Mouse (Mus musculus) hindbrain, embryonic 11.5 days (tissue): ENCODE data around the gene Shisa7. TPM values are rescaled to one million over a fixed set of nuclear protein-coding genes. Genes with fewer than 3 reads are reported as not detected.
A peak's percentile ranks its signal among the peaks of the same experiment; 100 is the strongest.
"Not testable (repeated sequence)": the region's sequence is repeated elsewhere in the genome, so short reads cannot be mapped to it uniquely, and the experiment has no call there.

ENCODE experiments used
- ATAC-seq: fragments of 200-750 bp; cut with Nextera tagmentation; 2 replicates; pipeline ENCODE4 v1.8.0; 2017; ENCODE audit warnings: mild to moderate bottlenecking, moderate TSS enrichment, moderate library complexity; ENCODE audit not compliant: low FRiP score
- DNase-seq: peaks from one replicate; pipeline ENCODE4 v3.0.0-alpha.2; 2015; ENCODE audit warnings: low spot score
- H3K27ac ChIP-seq: fragments of 300-500 bp; sonication (generic); 2 replicates; pipeline ENCODE4 v1.5.1; 2014; ENCODE audit warnings: mild to moderate bottlenecking, low read depth, low read length
- H3K27me3 ChIP-seq: fragments of 300-500 bp; sonication (generic); 2 replicates; pipeline ENCODE4 v1.6.1; 2014; ENCODE audit warnings: mild to moderate bottlenecking, low read length, moderate library complexity, mixed read lengths; ENCODE audit not compliant: control insufficient read depth, insufficient read depth
- H3K36me3 ChIP-seq: fragments of 300-500 bp; sonication (generic); 2 replicates; pipeline ENCODE4 v1.6.1; 2014; ENCODE audit warnings: mild to moderate bottlenecking, low read length, moderate library complexity, mixed read lengths; ENCODE audit not compliant: control insufficient read depth, insufficient read depth
- H3K4me1 ChIP-seq: fragments of 300-500 bp; sonication (generic); replicated peaks from 2 replicates; pipeline ENCODE4 v1.6.1; 2014; ENCODE audit warnings: low read length, mixed read lengths; ENCODE audit not compliant: control insufficient read depth, insufficient read depth
- H3K4me2 ChIP-seq: fragments of 300-500 bp; sonication (generic); replicated peaks from 2 replicates; pipeline ENCODE4 v1.6.1; 2014; ENCODE audit warnings: mild to moderate bottlenecking, low read depth, low read length
- H3K4me3 ChIP-seq: fragments of 300-500 bp; sonication (generic); 2 replicates; pipeline ENCODE4 v1.5.1; 2014; ENCODE audit warnings: low read depth, low read length
- H3K9ac ChIP-seq: fragments of 300-500 bp; sonication (generic); 2 replicates; pipeline ENCODE4 v1.6.1; 2014; ENCODE audit warnings: low read depth, low read length
- H3K9me3 ChIP-seq: fragments of 300-500 bp; sonication (generic); 2 replicates; pipeline ENCODE4 v1.6.1; 2016; ENCODE audit warnings: low read length; ENCODE audit not compliant: control insufficient read depth
- WGBS: fragments of 180-500 bp; shearing (Covaris S2); extraction: QIAGEN DNeasy Blood & Tissue Kit; methylation state at CpG from one replicate; pipeline ENCODE4 v1.1.7; 2014; 5-methylcytosine and 5-hydroxymethylcytosine counted together
- polyA plus RNA-seq: library from polyadenylated mRNA; unstranded; fragments of >200 nt; fragmentation: Nextera tagmentation; extraction: Ambion mirVana; gene quantifications from 2 replicates; pipeline ENCODE4 v1.2.1, GENCODE M21; 2014

The Shisa7 gene
- polyA plus RNA-seq, 1 experiment from 2014 or later = 4.1 TPM

DNA sequence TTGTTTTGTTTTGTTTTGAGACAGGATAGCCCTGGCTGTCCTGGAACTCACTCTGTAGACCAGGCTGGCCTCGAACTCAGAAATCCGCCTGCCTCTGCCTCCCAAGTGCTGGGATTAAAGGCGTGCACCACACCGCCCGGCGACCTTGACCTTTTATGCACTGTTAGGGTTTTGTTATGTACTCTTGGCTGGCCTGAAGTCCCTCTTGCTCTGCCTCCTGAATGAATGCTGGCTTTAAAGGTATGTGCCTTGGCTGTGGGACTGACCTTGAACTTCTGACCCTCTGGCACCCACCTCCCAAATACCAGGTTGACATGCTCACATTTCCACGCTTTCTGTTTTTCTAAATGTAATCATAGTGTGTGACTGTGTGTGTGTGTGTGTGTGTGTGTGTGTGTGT, 23.6 kb downstream of the Shisa7 start:
- not testable (repeated sequence) for H3K27ac ChIP-seq, H3K4me2 ChIP-seq, DNase-seq, H3K4me3 ChIP-seq, H3K9ac ChIP-seq, H3K4me1 ChIP-seq, ATAC-seq, H3K9me3 ChIP-seq, H3K27me3 ChIP-seq, H3K36me3 ChIP-seq
- 93% methylated on average over 7 of the region's 7 CpGs for WGBS

DNA sequence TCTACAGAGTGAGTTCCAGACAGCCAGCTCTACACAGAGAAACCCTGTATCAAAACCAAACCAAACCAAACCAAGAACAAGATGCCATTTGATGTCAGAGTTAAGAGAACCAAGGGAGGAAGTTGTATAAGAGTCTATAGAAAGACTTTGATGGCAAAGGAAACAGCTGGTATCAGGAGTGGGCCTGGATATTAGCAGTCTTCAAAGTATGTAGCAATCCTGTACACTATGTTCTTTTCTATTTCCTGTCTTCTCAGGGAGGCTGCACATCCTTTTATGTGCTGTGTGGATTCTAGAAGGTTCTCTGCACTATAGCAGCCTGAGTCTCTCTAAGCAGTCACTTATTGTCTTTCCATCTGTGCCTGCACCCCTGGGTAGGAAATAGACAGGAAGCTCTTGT, 27.9 kb downstream of the Shisa7 start:
- Histone ChIP-seq H3K36me3 (no peaks in the 10 kb centered on the region), H3K4me2 (no peak overlapping the region), H3K4me1 (no peaks in the 10 kb centered on the region), H3K9me3 (no peaks in the 10 kb centered on the region), H3K27me3 (no peaks in the 10 kb centered on the region), H3K4me3 (no peak overlapping the region), H3K9ac (no peak overlapping the region), H3K27ac (no peak overlapping the region)
- ATAC-seq (no peak), DNase-seq (no peak)

DNA sequence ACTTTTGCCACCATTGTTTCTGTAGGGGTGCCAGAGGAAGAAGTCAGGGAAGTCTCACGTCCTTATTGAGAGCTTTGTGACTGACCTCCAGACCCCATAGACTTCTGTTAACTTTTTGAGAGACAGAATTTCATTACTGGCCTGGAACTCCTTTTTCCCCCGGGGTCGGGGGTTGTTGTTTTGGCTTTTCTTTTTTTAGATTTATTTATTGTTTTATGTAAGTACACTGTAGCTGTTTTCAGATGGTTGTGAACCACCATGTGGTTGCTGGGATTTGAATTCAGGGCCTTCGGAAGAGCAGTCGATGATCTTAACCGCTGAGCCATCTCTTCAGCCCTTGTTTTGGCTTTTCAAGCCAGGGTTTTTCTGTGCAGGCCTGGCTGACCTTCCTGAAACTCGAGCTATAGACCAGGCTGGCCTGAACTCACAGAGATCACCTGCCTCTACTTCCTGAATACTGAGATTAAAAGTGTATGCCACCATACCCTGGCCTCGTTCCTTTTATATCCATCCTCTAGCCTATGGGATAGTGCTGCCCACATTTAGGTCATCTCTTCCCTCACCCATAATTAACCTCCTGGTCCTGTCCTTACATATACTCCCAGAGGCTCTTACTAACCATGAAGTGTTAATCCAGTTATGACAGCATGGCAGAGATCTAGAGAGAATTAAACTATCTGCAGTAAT, 31.2 kb downstream of the Shisa7 start:
- Histone ChIP-seq H3K27me3 (no peaks in the 10 kb centered on the region), H3K4me2 (peak overlapping the region; percentile 40), H3K4me3 (peak overlapping the region; percentile 99), H3K27ac (no peak overlapping the region), H3K4me1 (peaks cover 3% of the 10 kb centered on the region), H3K36me3 (no peaks in the 10 kb centered on the region), H3K9ac (peak overlapping the region; percentile 29; the same call in 1 of the 2 replicates), H3K9me3 (no peaks in the 10 kb centered on the region)
- WGBS = 31% methylated on average over 8 of the region's 8 CpGs
- ATAC-seq (no peak), DNase-seq (no peak)

DNA sequence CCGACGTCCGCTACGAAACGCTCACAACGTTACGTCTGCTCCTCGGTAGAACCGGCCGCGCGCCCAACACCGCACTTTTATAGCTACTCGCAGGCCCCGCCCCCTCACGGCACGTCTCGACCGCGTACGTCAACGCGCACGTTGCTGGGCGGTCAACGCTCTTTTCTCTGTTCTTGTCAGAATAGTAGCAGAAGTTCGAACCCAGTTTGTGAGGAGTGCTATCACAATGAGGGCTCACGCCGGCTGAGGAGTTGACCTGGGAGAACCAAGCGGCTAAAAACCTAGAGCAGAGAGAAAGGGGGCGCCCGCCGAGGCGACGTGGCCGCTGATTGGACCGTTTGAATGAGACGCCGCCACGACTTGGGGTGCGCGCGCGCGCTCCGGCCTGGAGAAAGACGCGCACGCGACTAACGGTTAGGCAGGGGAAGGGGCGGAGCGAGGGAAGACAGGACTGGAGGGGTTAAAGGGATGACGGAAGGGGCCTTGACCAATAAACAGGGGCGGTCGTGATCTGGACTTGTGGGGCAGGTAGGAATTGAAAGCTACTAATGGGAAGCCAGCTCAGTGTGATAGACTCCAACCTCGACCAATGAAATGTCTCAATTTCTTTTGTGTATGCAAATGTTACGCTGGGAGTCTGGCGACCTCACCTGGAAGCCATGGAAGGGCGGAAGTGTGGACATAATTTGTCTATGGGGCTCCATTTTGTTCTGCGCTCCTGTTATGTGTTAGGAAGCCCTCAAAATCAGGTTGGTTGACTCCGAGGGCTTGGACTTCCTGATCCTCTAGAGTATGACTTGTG, 32.0 kb downstream of the Shisa7 start, which contains the start of gene Ube2s:
Gene Ube2s, minus strand, starts transcription at position 288 of the 802 bp plus-strand sequence.
- Histone ChIP-seq H3K36me3 (peaks cover 2% of the 10 kb centered on the region; the same call in 1 of the 2 replicates), H3K4me1 (peaks cover 3% of the 10 kb centered on the region), H3K4me2 (peak within 1 kb of the TSS; percentile 64), H3K27ac (peak within 1 kb of the TSS; percentile 95), H3K9ac (peak within 1 kb of the TSS; percentile 99), H3K4me3 (peak within 1 kb of the TSS; percentile 99), H3K27me3 (no peaks in the 10 kb centered on the region), H3K9me3 (no peaks in the 10 kb centered on the region)
- DNase-seq (peak; percentile 100), ATAC-seq (peak; percentile 99)
- WGBS = under 1% methylated on average over 62 of the region's 62 CpGs

GRCm38 (mm10) chr7:4811842-4812302, 32.6 kb downstream of the Shisa7 start:
- DNase-seq (peak; percentile 56), ATAC-seq (0 out of 2 replicates have a peak, but pooled peaks have one; percentile 0)
- under 1% methylated on average over 27 of the region's 36 CpGs for WGBS
- H3K9me3 ChIP-seq = no peaks in the 10 kb centered on the region
- no peaks in the 10 kb centered on the region for H3K27me3 ChIP-seq
- peak overlapping the region; percentile 95 for H3K27ac ChIP-seq
- peak overlapping the region; percentile 99 for H3K4me3 ChIP-seq
- peak overlapping the region; percentile 64 for H3K4me2 ChIP-seq
- H3K4me1 ChIP-seq = peaks cover 3% of the 10 kb centered on the region
- H3K9ac ChIP-seq = peak overlapping the region; percentile 99
- peaks cover 5% of the 10 kb centered on the region; the same call in 1 of the 2 replicates for H3K36me3 ChIP-seq

- not testable (repeated sequence) for H3K27me3 ChIP-seq, ATAC-seq, H3K36me3 ChIP-seq, H3K4me1 ChIP-seq, H3K9me3 ChIP-seq, H3K27ac ChIP-seq, DNase-seq
- Histone ChIP-seq H3K4me2 (peak overlapping the region; percentile 64), H3K4me3 (peak overlapping the region; percentile 99), H3K9ac (peak overlapping the region; percentile 99)
- WGBS = 44% methylated on average over 10 of the region's 10 CpGs
Observed at GRCm38 (mm10) chr7:4811131-4811530, 33.4 kb downstream of the Shisa7 start.

DNA sequence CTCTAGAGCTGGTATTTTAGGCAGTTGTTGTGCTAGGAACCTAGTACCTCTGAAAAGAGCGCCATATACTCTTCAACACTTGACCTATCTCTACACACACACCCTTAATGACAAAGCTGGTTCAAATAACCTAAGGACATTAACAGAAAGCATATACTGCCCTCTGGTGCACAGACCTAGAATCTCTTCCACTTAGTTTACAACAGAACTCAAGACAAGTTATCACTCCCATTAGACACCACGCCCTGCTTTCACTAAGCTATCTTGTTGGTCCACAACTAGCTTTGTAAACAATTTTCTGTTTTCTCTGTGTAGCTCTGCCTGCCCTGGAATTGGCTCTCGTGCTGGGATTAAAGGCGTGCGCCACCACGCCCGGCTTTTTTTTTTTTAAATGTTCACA, 37.8 kb downstream of the Shisa7 start:
- WGBS = 95% methylated on average over 7 of the region's 7 CpGs
- Histone ChIP-seq H3K4me1 (peaks cover 3% of the 10 kb centered on the region), H3K36me3 (peaks cover 5% of the 10 kb centered on the region; the same call in 1 of the 2 replicates), H3K4me3 (no peak overlapping the region), H3K27me3 (no peaks in the 10 kb centered on the region), H3K9me3 (no peaks in the 10 kb centered on the region), H3K9ac (no peak overlapping the region), H3K27ac (no peak overlapping the region), H3K4me2 (no peak overlapping the region)
- ATAC-seq (no peak), DNase-seq (peak; percentile 55)

GRCm38 (mm10) chr7:4802247-4802646, 42.2 kb downstream of the Shisa7 start:
- no peaks in the 10 kb centered on the region for H3K9me3 ChIP-seq
- no peaks in the 10 kb centered on the region for H3K27me3 ChIP-seq
- H3K27ac ChIP-seq = no peak overlapping the region
- no peak overlapping the region for H3K9ac ChIP-seq
- H3K4me2 ChIP-seq = no peak overlapping the region
- no peaks in the 10 kb centered on the region for H3K4me1 ChIP-seq
- DNase-seq = no peak
- H3K4me3 ChIP-seq = no peak overlapping the region
- peaks cover 7% of the 10 kb centered on the region for H3K36me3 ChIP-seq
- ATAC-seq = no peak
